Mouse (Mus musculus): ENCODE measurements around the gene Ppp3cb. TPM values are rescaled to one million over a fixed set of nuclear protein-coding genes. Genes with fewer than 3 reads are reported as not detected.

Ppp3cb gene
- total and polyA plus RNA-seq, 3 experiments = 20.4 to 62.9 (median 32.6) TPM

DNA sequence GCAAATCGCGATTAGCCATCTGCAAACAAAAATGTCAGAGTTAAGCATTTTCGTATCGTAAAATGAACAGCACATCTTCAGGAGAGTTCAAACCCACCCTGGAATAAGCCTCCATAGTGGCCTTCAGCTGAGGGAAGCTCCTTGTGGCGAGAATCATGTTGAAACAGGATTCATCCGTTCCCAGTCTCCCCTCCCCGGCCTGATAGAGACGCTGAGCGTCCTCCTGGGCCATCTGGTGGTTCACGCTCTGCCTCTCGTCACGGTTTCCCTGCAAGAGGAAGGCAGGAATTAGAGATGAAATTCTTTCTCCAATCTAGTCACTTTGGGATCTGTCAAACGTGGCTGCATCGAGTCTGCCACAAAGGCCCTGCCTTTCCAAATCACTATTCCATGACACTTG is 86.2 kb downstream of the Ppp3cb start:
- H3K9ac ChIP-seq (ENCODE audit: control insufficient read depth, low read depth, low read length, poor library complexity, severe bottlenecking) = no peak overlapping the region
- DNase-seq (ENCODE audit: low read depth, low spot score) = no peak
- H3K27me3 ChIP-seq (ENCODE audit: control insufficient read depth in 1 of 2, insufficient read depth in 2 of 2, low read length in 2 of 2) = no peaks in the 10 kb centered on the region
- H3K9me3 ChIP-seq (replicated peaks; ENCODE audit: insufficient read depth, low read length) = no peaks in the 10 kb centered on the region
- H3K36me3 ChIP-seq (ENCODE audit: control insufficient read depth in 1 of 2, insufficient read depth in 2 of 2, low read length in 2 of 2) = peaks cover 0 to 24% of the 10 kb centered on the region in 2 experiments; a peak in 2 of 4 replicates
- no peaks in the 10 kb centered on the region; the same call in 1 of the 2 replicates for H3K79me2 ChIP-seq (ENCODE audit: control insufficient read depth, insufficient read depth, low read length, poor library complexity)
- H3K4me1 ChIP-seq (ENCODE audit: control insufficient read depth in 1 of 2, insufficient read depth in 2 of 2, low read length in 2 of 2) = no peaks in the 10 kb centered on the region
- no peak overlapping the region for H3K27ac ChIP-seq (ENCODE audit: control insufficient read depth, low read depth, low read length)
- no peak overlapping the region for H3K4me3 ChIP-seq (ENCODE audit: control insufficient read depth in 1 of 2, insufficient read depth in 1 of 2, low read depth in 2 of 2, low read length in 2 of 2)
- no peak for TF ChIP-seq ELF1 (IDR thresholded peaks at IDR 0.05; ENCODE audit: low read depth, low read length)
- no peak for TF ChIP-seq ETS1 (IDR thresholded peaks at IDR 0.05; ENCODE audit: low read depth, low read length)
- TF ChIP-seq BHLHE40 (IDR thresholded peaks at IDR 0.05; ENCODE audit: borderline replicate concordance, low read depth, low read length) = no peak
- no peak for TF ChIP-seq POLR2AphosphoS2 (IDR thresholded peaks at IDR 0.05; ENCODE audit: low read length)
- no peak for TF ChIP-seq NELFE (IDR thresholded peaks at IDR 0.05; ENCODE audit: low read depth, low read length)
- no peak for TF ChIP-seq POLR2AphosphoS5 (IDR thresholded peaks at IDR 0.05; ENCODE audit: borderline replicate concordance, low read depth, low read length)

DNA sequence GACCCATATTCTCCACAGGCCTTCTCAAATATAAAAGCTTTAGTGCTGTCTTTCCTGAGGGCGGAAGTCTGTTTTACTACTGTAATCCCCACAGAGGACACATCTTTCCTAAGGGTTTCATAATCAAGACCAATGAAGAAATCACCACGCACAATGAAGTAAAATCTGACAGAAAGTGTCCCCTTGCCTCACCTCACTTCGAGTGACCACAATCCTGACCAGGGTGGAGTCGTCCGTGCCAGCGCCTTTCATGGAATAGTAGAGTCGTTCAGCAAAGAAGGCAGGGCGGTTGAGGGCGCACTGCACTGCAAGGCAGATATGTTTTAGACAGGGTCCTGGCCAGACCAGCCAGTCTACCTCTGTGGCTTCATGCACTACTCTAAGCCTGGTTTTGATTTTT is 88.0 kb downstream of the Ppp3cb start:
- TF ChIP-seq TCF12 (IDR thresholded peaks at IDR 0.05; ENCODE audit: low read depth, low read length) = no peak
- no peak for TF ChIP-seq JUND (IDR thresholded peaks at IDR 0.05; ENCODE audit: low read depth, low read length)
- TF ChIP-seq CTCF (IDR thresholded peaks at IDR 0.05 in 2 of 3, conservative IDR thresholded peaks at IDR 0.05 in 1 of 3; ENCODE audit: control insufficient read depth in 1 of 3, insufficient read depth in 1 of 3, low read depth in 2 of 3, low read length in 3 of 3, poor library complexity in 1 of 3, severe bottlenecking in 1 of 3) = no peak
- no peak for TF ChIP-seq SMC3 (IDR thresholded peaks at IDR 0.05; ENCODE audit: low read depth, low read length)
- TF ChIP-seq RCOR1 (IDR thresholded peaks at IDR 0.05; ENCODE audit: low read depth, low read length) = no peak
- TF ChIP-seq GABPA (IDR thresholded peaks at IDR 0.05; ENCODE audit: low read depth, low read length) = no peak
- TF ChIP-seq POLR2AphosphoS2 (IDR thresholded peaks at IDR 0.05; ENCODE audit: low read length) = no peak
- Histone ChIP-seq H3K36me3 (ENCODE audit: control insufficient read depth in 1 of 2, insufficient read depth in 2 of 2, low read length in 2 of 2) (peaks cover 0 to 17% of the 10 kb centered on the region in 2 experiments; a peak in 2 of 4 replicates), H3K4me3 (ENCODE audit: control insufficient read depth in 1 of 2, insufficient read depth in 1 of 2, low read depth in 2 of 2, low read length in 2 of 2) (no peak overlapping the region), H3K27ac (ENCODE audit: control insufficient read depth, low read depth, low read length) (no peak overlapping the region), H3K9ac (ENCODE audit: control insufficient read depth, low read depth, low read length, poor library complexity, severe bottlenecking) (no peak overlapping the region), H3K9me3 (replicated peaks; ENCODE audit: insufficient read depth, low read length) (no peaks in the 10 kb centered on the region), H3K79me2 (ENCODE audit: control insufficient read depth, insufficient read depth, low read length, poor library complexity) (no peaks in the 10 kb centered on the region; the same call in 1 of the 2 replicates), H3K27me3 (ENCODE audit: control insufficient read depth in 1 of 2, insufficient read depth in 2 of 2, low read length in 2 of 2) (no peaks in the 10 kb centered on the region), H3K4me1 (ENCODE audit: control insufficient read depth in 1 of 2, insufficient read depth in 2 of 2, low read length in 2 of 2) (no peaks in the 10 kb centered on the region)
- DNase-seq (ENCODE audit: low read depth, low spot score) = no peak

DNA sequence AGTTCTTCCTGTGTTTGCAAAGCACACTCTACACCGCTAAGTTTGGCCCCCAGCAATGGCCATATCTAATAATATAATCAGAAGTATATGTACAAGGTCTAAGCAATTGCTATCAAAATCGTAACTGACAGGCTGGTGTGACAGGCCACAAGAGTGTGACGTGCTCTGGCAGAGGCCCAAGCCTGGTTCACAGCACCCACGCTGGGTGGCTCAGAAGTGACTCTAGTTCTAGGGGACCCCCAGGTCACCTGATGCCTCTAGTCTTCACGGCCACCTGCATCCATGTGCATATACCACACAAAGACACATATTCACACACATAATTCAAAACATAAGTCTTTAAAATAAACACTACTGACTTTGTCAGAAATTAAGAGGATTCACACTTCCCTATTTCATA is 93.4 kb downstream of the Ppp3cb start:
- H3K4me3 ChIP-seq (ENCODE audit: control insufficient read depth in 1 of 2, insufficient read depth in 1 of 2, low read depth in 2 of 2, low read length in 2 of 2) = no peak overlapping the region
- no peak overlapping the region for H3K9ac ChIP-seq (ENCODE audit: control insufficient read depth, low read depth, low read length, poor library complexity, severe bottlenecking)
- H3K9me3 ChIP-seq (replicated peaks; ENCODE audit: insufficient read depth, low read length) = no peaks in the 10 kb centered on the region
- TF ChIP-seq MYC (IDR thresholded peaks at IDR 0.05; ENCODE audit: low read depth, low read length) = no peak
- TF ChIP-seq MXI1 (IDR thresholded peaks at IDR 0.05; ENCODE audit: low read depth, low read length) = no peak
- no peak for TF ChIP-seq EP300 (IDR thresholded peaks at IDR 0.05; ENCODE audit: low read depth in 1 of 2, low read length in 2 of 2)
- no peak for TF ChIP-seq MAX (IDR thresholded peaks at IDR 0.05; ENCODE audit: low read length)
- no peak for TF ChIP-seq ZMIZ1 (IDR thresholded peaks at IDR 0.05; ENCODE audit: low read depth, low read length)
- no peak for TF ChIP-seq ETS1 (IDR thresholded peaks at IDR 0.05; ENCODE audit: low read depth, low read length)
- H3K36me3 ChIP-seq (ENCODE audit: control insufficient read depth in 1 of 2, insufficient read depth in 2 of 2, low read length in 2 of 2) = peaks cover 0 to 5% of the 10 kb centered on the region in 2 experiments; a peak in 3 of 4 replicates
- no peaks in the 10 kb centered on the region for H3K79me2 ChIP-seq (ENCODE audit: control insufficient read depth, insufficient read depth, low read length, poor library complexity)
- H3K27me3 ChIP-seq (ENCODE audit: control insufficient read depth in 1 of 2, insufficient read depth in 2 of 2, low read length in 2 of 2) = no peaks in the 10 kb centered on the region
- H3K4me1 ChIP-seq (ENCODE audit: control insufficient read depth in 1 of 2, insufficient read depth in 2 of 2, low read length in 2 of 2) = peaks cover 0 to 6% of the 10 kb centered on the region in 2 experiments; a peak in 2 of 4 replicates
- peak; percentile 28 for DNase-seq (ENCODE audit: low read depth, low spot score)
- no peak overlapping the region for H3K27ac ChIP-seq (ENCODE audit: control insufficient read depth, low read depth, low read length)

Measured in MEL (cell line).